Mouse (Mus musculus) liver, adult 2 months (tissue): ENCODE data around the gene Ctnnd1. TPM values are rescaled to one million over a fixed set of nuclear protein-coding genes. Genes with fewer than 3 reads are reported as not detected.

Experiments
- DNase-seq: peaks from one replicate; pipeline ENCODE4 v3.0.0-alpha.2; 2011; ENCODE audit warnings: low read depth, low spot score; ENCODE audit errors: extremely low read depth
- H3K27ac ChIP-seq: fragments of 200-500 bp; replicated peaks from 2 replicates; pipeline ENCODE4 v1.5.1; 2012; ENCODE audit warnings: low read depth, mild to moderate bottlenecking, control low read depth, inconsistent platforms, low read length; ENCODE audit not compliant: insufficient read depth
- H3K27me3 ChIP-seq: fragments of 200-500 bp; 2 replicates; pipeline ENCODE4 v1.6.1; 2012; ENCODE audit warnings: mild to moderate bottlenecking, moderate library complexity, low read length, inconsistent platforms; ENCODE audit not compliant: control insufficient read depth, insufficient read depth
- H3K36me3 ChIP-seq: fragments of 200-500 bp; 2 replicates; pipeline ENCODE4 v1.6.1; 2012; ENCODE audit warnings: low read length, inconsistent platforms; ENCODE audit not compliant: control insufficient read depth, insufficient read depth
- H3K4me1 ChIP-seq: fragments of 200-500 bp; 2 replicates; pipeline ENCODE4 v1.6.1; 2011; ENCODE audit warnings: low read length; ENCODE audit not compliant: control insufficient read depth, insufficient read depth
- H3K4me3 ChIP-seq: fragments of 200-500 bp; 2 replicates; pipeline ENCODE4 v1.5.1; 2011; ENCODE audit warnings: low read depth, mild to moderate bottlenecking, control low read depth, low read length, moderate library complexity; ENCODE audit not compliant: insufficient read depth
- H3K79me2 ChIP-seq: fragments of 200-500 bp; 2 replicates; pipeline ENCODE4 v1.6.1; 2012; ENCODE audit warnings: inconsistent platforms, mild to moderate bottlenecking, low read length, moderate library complexity; ENCODE audit not compliant: control insufficient read depth, insufficient read depth
- H3K9ac ChIP-seq: fragments of 200-500 bp; 2 replicates; pipeline ENCODE4 v1.6.1; 2012; ENCODE audit warnings: low read depth, mild to moderate bottlenecking, control low read depth, inconsistent platforms, low read length
- CTCF ChIP-seq: fragments of 200-500 bp; IDR thresholded peaks from 2 replicates; pipeline ENCODE4 v1.5.1; 2011; ENCODE audit warnings: low read depth, low read length, control low read depth
- POLR2A ChIP-seq: fragments of 200-500 bp; IDR thresholded peaks from 2 replicates; pipeline ENCODE4 v1.6.1; 2011; ENCODE audit warnings: low read length, control low read depth; ENCODE audit not compliant: insufficient read depth; ENCODE audit errors: extremely low read depth
- WGBS: fragments of 180-500 bp; shearing (Covaris S2); methylation state at CpG from one replicate; pipeline ENCODE4 v1.1.7; 2018; 5-methylcytosine and 5-hydroxymethylcytosine counted together
- polyA plus RNA-seq: library from polyadenylated mRNA; depleted of rRNA; stranded (reverse); fragments of >200 nt; gene quantifications from 2 replicates; pipeline ENCODE4 v1.2.3, GENCODE M21; 2012
- total RNA-seq: library from RNA; depleted of rRNA; stranded (reverse); fragments of >200 nt; gene quantifications from 2 replicates; pipeline ENCODE4 v1.2.3, GENCODE M21; 2014

Ctnnd1 gene
- total and polyA plus RNA-seq, 2 experiments = 31.4 to 47.4 TPM

DNA sequence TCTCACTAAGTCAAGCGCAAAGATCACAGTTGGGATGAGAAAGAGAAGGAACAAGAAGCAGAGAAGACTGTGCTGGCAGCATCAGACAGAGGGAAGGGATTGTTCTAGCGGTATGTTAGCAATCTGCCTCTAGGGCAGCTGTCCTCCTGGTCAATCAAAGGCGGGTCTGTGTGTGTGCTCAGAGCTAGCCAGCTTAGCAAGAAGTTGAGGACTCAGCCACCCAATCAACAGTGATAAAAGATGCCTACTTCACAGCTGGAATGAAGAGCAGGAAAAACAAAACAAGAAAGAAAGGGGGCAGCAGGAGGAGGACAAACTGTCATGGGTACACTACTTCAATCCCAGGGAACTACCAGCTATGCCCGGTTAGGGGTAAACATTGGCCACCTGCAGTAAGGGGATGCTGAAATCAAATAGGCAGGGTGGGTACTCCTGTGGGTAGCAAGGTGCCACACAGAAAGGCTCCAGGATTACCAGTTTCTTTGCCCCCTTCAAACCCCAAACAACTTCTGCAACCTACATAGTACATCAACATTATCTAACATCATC lies 15.6 kb downstream of the Ctnnd1 start:
- TF ChIP-seq CTCF (no peak), POLR2A (no peak)
- H3K79me2 ChIP-seq = peaks cover 44% of the 10 kb centered on the region; the same call in 1 of the 2 replicates
- H3K9ac ChIP-seq = peak overlapping the region; percentile 40; the same call in 1 of the 2 replicates
- peaks cover 48% of the 10 kb centered on the region for H3K4me1 ChIP-seq
- peak; percentile 60 for DNase-seq
- H3K27ac ChIP-seq = peak overlapping the region; percentile 99
- WGBS = 9% methylated on average over 4 of the region's 4 CpGs
- H3K36me3 ChIP-seq = no peaks in the 10 kb centered on the region
- no peak overlapping the region for H3K4me3 ChIP-seq
- no peaks in the 10 kb centered on the region for H3K27me3 ChIP-seq

DNA sequence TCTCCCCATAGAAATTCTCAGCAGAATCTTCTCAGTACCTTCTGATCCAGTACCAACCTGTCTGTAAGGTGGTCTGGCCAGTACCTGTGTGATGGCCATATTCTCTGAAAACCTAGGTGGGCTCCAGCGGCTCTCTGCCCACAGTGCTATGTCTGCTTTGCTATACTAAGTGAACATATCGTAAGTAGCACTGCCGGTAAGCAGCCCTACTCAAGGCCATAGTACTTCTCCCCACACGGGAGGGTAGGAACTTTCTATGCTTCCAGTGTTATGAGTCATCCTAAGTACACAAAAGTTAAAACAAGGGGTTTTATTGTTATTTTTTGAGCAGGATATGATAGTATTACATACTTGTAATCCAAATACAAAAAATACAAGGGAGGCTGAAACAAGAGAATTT lies 16.6 kb downstream of the Ctnnd1 start:
- 23% methylated on average over 4 of the region's 4 CpGs for WGBS
- peaks cover 48% of the 10 kb centered on the region for H3K4me1 ChIP-seq

DNA sequence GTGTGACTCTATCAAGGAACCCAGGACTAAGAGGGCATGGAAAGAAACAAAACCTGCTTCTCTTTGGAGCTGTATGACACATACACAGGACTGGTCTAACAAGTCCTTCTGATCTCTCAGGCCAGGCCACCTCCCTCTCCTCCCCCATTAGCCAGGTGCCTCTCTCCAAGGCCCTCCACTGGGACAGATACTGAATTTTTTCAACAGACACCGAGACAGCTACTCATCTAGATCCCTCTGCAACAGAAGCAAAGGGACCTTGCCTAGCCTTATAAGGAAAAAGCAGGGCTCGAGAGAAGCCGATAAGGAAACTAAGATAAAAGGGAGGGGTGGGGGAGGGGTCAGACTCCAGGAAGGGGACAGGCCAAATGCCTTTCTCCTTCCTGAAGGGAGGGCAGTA lies 17.6 kb downstream of the Ctnnd1 start:
- H3K36me3 ChIP-seq = 0 out of 2 replicates have a peak, but pooled peaks cover 2% of the 10 kb centered on the region
- H3K27me3 ChIP-seq = no peaks in the 10 kb centered on the region
- peaks cover 44% of the 10 kb centered on the region; the same call in 1 of the 2 replicates for H3K79me2 ChIP-seq
- H3K27ac ChIP-seq = peak overlapping the region; percentile 83
- DNase-seq = no peak
- peaks cover 48% of the 10 kb centered on the region for H3K4me1 ChIP-seq
- 2% methylated on average over 3 of the region's 3 CpGs for WGBS
- no peak overlapping the region; the same call in 1 of the 2 replicates for H3K9ac ChIP-seq
- no peak overlapping the region for H3K4me3 ChIP-seq
- no peak for TF ChIP-seq POLR2A

More for the DNA sequence above, 16.6 kb downstream of the Ctnnd1 start:
- Histone ChIP-seq H3K36me3 (0 out of 2 replicates have a peak, but pooled peaks cover 2% of the 10 kb centered on the region), H3K27ac (peak overlapping the region; percentile 99), H3K4me3 (no peak overlapping the region), H3K9ac (no peak overlapping the region; the same call in 1 of the 2 replicates), H3K79me2 (peaks cover 44% of the 10 kb centered on the region; the same call in 1 of the 2 replicates), H3K27me3 (no peaks in the 10 kb centered on the region)
- no peak for DNase-seq
- TF ChIP-seq CTCF (no peak), POLR2A (no peak)

DNA sequence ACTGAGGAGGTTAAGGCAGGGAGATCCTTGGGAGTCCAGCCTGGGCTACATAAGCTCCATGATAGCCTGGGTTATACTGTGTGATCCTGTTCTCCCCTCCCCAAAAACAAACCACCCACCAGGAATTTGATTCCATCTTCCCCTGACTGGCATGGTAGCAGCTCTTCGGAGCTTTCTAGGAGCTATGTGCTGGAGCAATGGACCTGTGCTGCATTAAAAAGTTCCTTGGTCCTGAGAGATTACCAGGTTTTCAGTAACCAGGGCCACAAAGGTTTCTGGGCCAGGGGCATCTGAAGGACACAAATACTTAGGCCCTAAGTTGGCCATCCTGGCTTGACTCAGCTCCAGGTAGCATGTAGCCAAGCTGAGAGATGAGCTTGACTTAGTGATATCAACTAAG lies 18.6 kb downstream of the Ctnnd1 start:
- Histone ChIP-seq H3K36me3 (0 out of 2 replicates have a peak, but pooled peaks cover 2% of the 10 kb centered on the region), H3K79me2 (peaks cover 41% of the 10 kb centered on the region; the same call in 1 of the 2 replicates), H3K27ac (peak overlapping the region; percentile 44), H3K4me1 (peaks cover 45% of the 10 kb centered on the region), H3K9ac (no peak overlapping the region), H3K27me3 (no peaks in the 10 kb centered on the region), H3K4me3 (no peak overlapping the region)
- no peak for DNase-seq
- TF ChIP-seq CTCF (no peak), POLR2A (no peak)
- WGBS = 93% methylated on average over 1 of the region's 1 CpGs

DNA sequence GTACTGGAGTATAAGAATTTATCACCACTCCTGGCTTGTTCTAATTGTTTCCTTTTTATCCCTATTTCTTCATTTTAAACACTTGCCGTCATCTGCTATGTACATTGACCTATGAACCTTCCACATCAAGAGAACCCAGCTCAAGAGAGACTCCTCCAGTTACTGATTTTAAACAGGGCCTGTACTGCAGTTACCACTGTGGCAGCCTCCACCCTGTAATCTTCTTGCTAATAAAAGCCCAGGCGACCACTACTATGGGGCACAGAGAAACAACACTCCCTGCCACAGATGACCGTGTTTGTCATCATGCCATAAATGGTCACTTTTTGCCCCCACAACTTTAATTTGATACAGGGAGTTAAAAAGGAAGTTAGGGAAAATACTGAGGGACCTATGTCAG lies 23.5 kb downstream of the Ctnnd1 start:
- H3K27ac ChIP-seq = peak overlapping the region; percentile 44
- H3K4me3 ChIP-seq = no peak overlapping the region
- DNase-seq = peak; percentile 65
- peaks cover 28% of the 10 kb centered on the region for H3K4me1 ChIP-seq
- WGBS = 17% methylated on average over 3 of the region's 3 CpGs
- no peaks in the 10 kb centered on the region for H3K27me3 ChIP-seq
- peaks cover 9% of the 10 kb centered on the region for H3K36me3 ChIP-seq
- TF ChIP-seq CTCF (no peak), POLR2A (no peak)
- 0 out of 2 replicates have a peak overlapping the region, but pooled peaks have one; percentile 11 for H3K9ac ChIP-seq
- peaks cover 38% of the 10 kb centered on the region; the same call in 1 of the 2 replicates for H3K79me2 ChIP-seq

DNA sequence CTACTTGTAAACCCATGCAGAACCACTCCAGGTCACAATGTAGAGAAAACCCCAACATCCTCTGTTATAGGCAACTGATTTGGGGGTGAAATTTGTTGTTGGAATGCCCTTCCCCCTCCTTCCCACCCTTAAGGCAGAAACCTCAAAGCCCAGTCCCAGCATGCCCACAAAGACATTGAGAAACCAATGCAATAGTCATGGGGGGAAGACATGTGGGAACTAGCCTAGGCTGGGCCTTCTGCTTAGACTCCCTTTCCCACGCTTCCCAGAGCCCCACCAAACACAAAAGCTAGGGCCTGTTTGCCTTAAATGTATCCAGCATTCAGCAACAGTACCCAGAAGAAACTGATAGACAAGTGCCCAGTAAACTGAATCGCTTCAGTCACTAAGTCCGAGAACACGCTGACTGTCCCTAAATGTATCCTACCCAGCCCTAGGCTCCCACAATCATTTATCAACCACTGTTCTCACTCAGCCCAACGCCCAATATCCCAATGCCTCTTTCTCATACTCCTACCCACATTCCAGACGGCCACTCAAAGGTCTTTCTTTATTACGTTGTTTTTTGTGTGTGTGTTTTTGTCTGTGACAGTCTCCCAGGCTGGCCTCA lies 24.1 kb downstream of the Ctnnd1 start:
- H3K4me3 ChIP-seq = no peak overlapping the region
- WGBS = 59% methylated on average over 7 of the region's 7 CpGs
- peak overlapping the region; percentile 49 for H3K27ac ChIP-seq
- TF ChIP-seq CTCF (no peak), POLR2A (no peak)
- H3K36me3 ChIP-seq = peaks cover 11% of the 10 kb centered on the region
- H3K4me1 ChIP-seq = peaks cover 25% of the 10 kb centered on the region
- H3K27me3 ChIP-seq = no peaks in the 10 kb centered on the region
- H3K79me2 ChIP-seq = peaks cover 32% of the 10 kb centered on the region; the same call in 1 of the 2 replicates
- no peak overlapping the region for H3K9ac ChIP-seq
- no peak for DNase-seq
